15 mouse cellular contexts compared by ENCODE assay signal in the genomic region with DNA sequence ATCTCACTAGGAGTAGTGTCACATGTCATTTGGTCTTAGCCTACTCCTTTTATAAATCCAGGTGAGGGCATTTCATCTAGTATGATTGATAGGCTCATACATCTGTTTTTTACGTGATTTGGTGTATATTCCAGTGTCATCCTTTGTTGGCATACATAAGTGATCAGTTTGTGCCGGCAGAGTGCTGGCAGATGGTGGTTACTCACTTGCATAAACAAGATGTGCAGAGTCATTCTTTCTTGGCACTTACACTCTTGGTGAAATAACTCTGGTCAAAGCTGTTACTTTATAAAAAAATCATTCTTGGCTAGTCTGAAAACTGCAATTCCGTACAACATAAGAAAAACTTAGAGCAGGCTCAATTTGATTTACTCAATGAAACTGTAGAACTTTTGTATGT.
DNase-seq lines count a peak whose midpoint lies in the region; TF ChIP-seq lines count a peak whose summit lies in the region.
"Had no signal": no experiment of that assay in that cellular context is flagged by ENCODE, and none has a peak within 500 bp of the region (broad histone marks: within the 10 kb centered on the region; RNA-seq: fewer than 3 reads in every experiment).

No protein-coding gene starts in this region.

- H3K36me3 ChIP-seq in liver, adult 2 months (ENCODE audit: control insufficient read depth, insufficient read depth, low read length) = no peaks in the 10 kb centered on the region

- intact Hi-C loops in left cerebral cortex, postnatal 14 days (cut with DNase I) = no loop called here

- H3K9ac ChIP-seq in liver, adult 2 months (ENCODE audit: low read depth, low read length) = no peak overlapping the region
- H3K9ac ChIP-seq: hindbrain, embryonic 14.5 days; liver, embryonic 14.5 days had no signal

- TF ChIP-seq POLR2A in liver, adult 2 months (IDR thresholded peaks at IDR 0.05; ENCODE audit: extremely low read depth, insufficient read depth, low read length) = no peak

- H3K27me3 ChIP-seq in liver, adult 2 months (ENCODE audit: control insufficient read depth, insufficient read depth, low read length) = no peaks in the 10 kb centered on the region
- H3K27me3 ChIP-seq: Patski had no signal

- peak; percentile 5 to 21 for DNase-seq in cerebellum, postnatal 10 days
- no peak for DNase-seq in cerebellum, adult 8-10 months
- DNase-seq in liver, adult 2 months (ENCODE audit: extremely low read depth, low read depth, low spot score) = peak; percentile 11
- DNase-seq in liver (no peak), adipocyte (ENCODE audit: low spot score) (peak; percentile 71)
- DNase-seq in left cerebral cortex, postnatal 14 days (ENCODE audit: low spot score in 2 of 2) = peak; percentile 30 to 51
- no peak for DNase-seq in kidney, postnatal 4 days
- no peak for DNase-seq in c-Kit-positive CD71-positive TER-119-positive erythroid progenitor cells, embryonic 14.5 days (ENCODE audit: low spot score)
- DNase-seq: adrenal gland, postnatal 14 days; midbrain, embryonic 14.5 days; thymus, postnatal 14 days had no signal

- TF ChIP-seq CTCF in liver, adult 2 months (IDR thresholded peaks at IDR 0.05; ENCODE audit: low read depth, low read length) = no peak

- WGBS in liver, adult 2 months = 68% methylated on average over 3 of the region's 3 CpGs

- no peak overlapping the region for H3K27ac ChIP-seq in liver, adult 2 months (replicated peaks; ENCODE audit: insufficient read depth, low read depth, low read length)
- H3K27ac ChIP-seq: hindbrain, embryonic 14.5 days; kidney, postnatal 0 days; liver, embryonic 14.5 days had no signal

- no peaks in the 10 kb centered on the region for H3K4me1 ChIP-seq in liver, adult 2 months (ENCODE audit: control insufficient read depth, insufficient read depth, low read length)

- H3K4me3 ChIP-seq in liver, adult 2 months (ENCODE audit: insufficient read depth, low read depth, low read length) = no peak overlapping the region

- no peaks in the 10 kb centered on the region for H3K79me2 ChIP-seq in liver, adult 2 months (ENCODE audit: control insufficient read depth, insufficient read depth, low read length)

Comparison
In these comparisons a context has a peak if more than half of its experiments do, and no peak if none do; other contexts are left out.
1. DNase-seq: peak in cerebellum, postnatal 10 days (2 of 2), liver, adult 2 months (single experiment), adipocyte (single experiment) and left cerebral cortex, postnatal 14 days (2 of 2); none in cerebellum, adult 8-10 months (single experiment), liver (single experiment), kidney, postnatal 4 days (0 of 2) and c-Kit-positive CD71-positive TER-119-positive erythroid progenitor cells, embryonic 14.5 days (single experiment).